Mouse (Mus musculus) hindbrain, embryonic 11.5 days (tissue): ENCODE data around the gene Ace. TPM values are rescaled to one million over a fixed set of nuclear protein-coding genes. Genes with fewer than 3 reads are reported as not detected.
A peak's percentile ranks its signal among the peaks of the same experiment; 100 is the strongest.

Experiments
- ATAC-seq: fragments of 200-750 bp; cut with Nextera tagmentation; 2 replicates; pipeline ENCODE4 v1.8.0; 2017; ENCODE audit warnings: mild to moderate bottlenecking, moderate TSS enrichment, moderate library complexity; ENCODE audit not compliant: low FRiP score
- DNase-seq: peaks from one replicate; pipeline ENCODE4 v3.0.0-alpha.2; 2015; ENCODE audit warnings: low spot score
- H3K27ac ChIP-seq: fragments of 300-500 bp; sonication (generic); 2 replicates; pipeline ENCODE4 v1.5.1; 2014; ENCODE audit warnings: mild to moderate bottlenecking, low read depth, low read length
- H3K27me3 ChIP-seq: fragments of 300-500 bp; sonication (generic); 2 replicates; pipeline ENCODE4 v1.6.1; 2014; ENCODE audit warnings: mild to moderate bottlenecking, low read length, moderate library complexity, mixed read lengths; ENCODE audit not compliant: control insufficient read depth, insufficient read depth
- H3K36me3 ChIP-seq: fragments of 300-500 bp; sonication (generic); 2 replicates; pipeline ENCODE4 v1.6.1; 2014; ENCODE audit warnings: mild to moderate bottlenecking, low read length, moderate library complexity, mixed read lengths; ENCODE audit not compliant: control insufficient read depth, insufficient read depth
- H3K4me1 ChIP-seq: fragments of 300-500 bp; sonication (generic); replicated peaks from 2 replicates; pipeline ENCODE4 v1.6.1; 2014; ENCODE audit warnings: low read length, mixed read lengths; ENCODE audit not compliant: control insufficient read depth, insufficient read depth
- H3K4me2 ChIP-seq: fragments of 300-500 bp; sonication (generic); replicated peaks from 2 replicates; pipeline ENCODE4 v1.6.1; 2014; ENCODE audit warnings: mild to moderate bottlenecking, low read depth, low read length
- H3K4me3 ChIP-seq: fragments of 300-500 bp; sonication (generic); 2 replicates; pipeline ENCODE4 v1.5.1; 2014; ENCODE audit warnings: low read depth, low read length
- H3K9ac ChIP-seq: fragments of 300-500 bp; sonication (generic); 2 replicates; pipeline ENCODE4 v1.6.1; 2014; ENCODE audit warnings: low read depth, low read length
- H3K9me3 ChIP-seq: fragments of 300-500 bp; sonication (generic); 2 replicates; pipeline ENCODE4 v1.6.1; 2016; ENCODE audit warnings: low read length; ENCODE audit not compliant: control insufficient read depth
- WGBS: fragments of 180-500 bp; shearing (Covaris S2); extraction: QIAGEN DNeasy Blood & Tissue Kit; methylation state at CpG from one replicate; pipeline ENCODE4 v1.1.7; 2014; 5-methylcytosine and 5-hydroxymethylcytosine counted together
- polyA plus RNA-seq: library from polyadenylated mRNA; unstranded; fragments of >200 nt; fragmentation: Nextera tagmentation; extraction: Ambion mirVana; gene quantifications from 2 replicates; pipeline ENCODE4 v1.2.1, GENCODE M21; 2014

The Ace gene
- polyA plus RNA-seq, 1 experiment from 2014 or later, result 0.46 TPM

- Histone ChIP-seq H3K4me1 (no peaks in the 10 kb centered on the region), H3K27ac (no peak within 1 kb of the TSS), H3K9ac (no peak within 1 kb of the TSS), H3K36me3 (no peaks in the 10 kb centered on the region), H3K4me3 (no peak within 1 kb of the TSS), H3K9me3 (no peaks in the 10 kb centered on the region), H3K27me3 (no peaks in the 10 kb centered on the region), H3K4me2 (no peak within 1 kb of the TSS)
- ATAC-seq (no peak), DNase-seq (no peak)
- 77% methylated on average over 12 of the region's 12 CpGs for WGBS
Measured at GRCm38 (mm10) chr11:105952911-105953386, 14.8 kb upstream of the Ace start, which contains the start of gene Cyb561. Gene Cyb561 (minus strand): TSS chr11:105953336.

GRCm38 (mm10) chr11:105953402-105953801 is 14.3 kb upstream of the Ace start:
- H3K27ac ChIP-seq, result no peak overlapping the region
- no peaks in the 10 kb centered on the region for H3K36me3 ChIP-seq
- DNase-seq (no peak), ATAC-seq (no peak)
- no peak overlapping the region for H3K4me3 ChIP-seq
- no peaks in the 10 kb centered on the region for H3K27me3 ChIP-seq
- H3K4me1 ChIP-seq, result no peaks in the 10 kb centered on the region
- 85% methylated on average over 6 of the region's 6 CpGs for WGBS
- no peak overlapping the region for H3K9ac ChIP-seq
- no peaks in the 10 kb centered on the region for H3K9me3 ChIP-seq
- H3K4me2 ChIP-seq, result no peak overlapping the region

GRCm38 (mm10) chr11:105955815-105956430 is 11.8 kb upstream of the Ace start:
- Histone ChIP-seq H3K4me3 (no peak overlapping the region), H3K36me3 (no peaks in the 10 kb centered on the region), H3K27ac (no peak overlapping the region), H3K9me3 (no peaks in the 10 kb centered on the region), H3K9ac (no peak overlapping the region), H3K4me2 (no peak overlapping the region), H3K4me1 (no peaks in the 10 kb centered on the region), H3K27me3 (no peaks in the 10 kb centered on the region)
- ATAC-seq (no peak), DNase-seq (no peak)
- WGBS, result 90% methylated on average over 28 of the region's 28 CpGs

- Histone ChIP-seq H3K4me2 (no peak overlapping the region), H3K9me3 (no peaks in the 10 kb centered on the region), H3K9ac (no peak overlapping the region), H3K27ac (no peak overlapping the region), H3K4me1 (no peaks in the 10 kb centered on the region), H3K27me3 (no peaks in the 10 kb centered on the region), H3K36me3 (no peaks in the 10 kb centered on the region), H3K4me3 (no peak overlapping the region)
- DNase-seq (no peak), ATAC-seq (no peak)
- WGBS, result 53% methylated on average over 6 of the region's 6 CpGs
Measured at GRCm38 (mm10) chr11:105957501-105957900, 10.2 kb upstream of the Ace start.

- no peak overlapping the region for H3K9ac ChIP-seq
- no peaks in the 10 kb centered on the region for H3K9me3 ChIP-seq
- H3K27me3 ChIP-seq, result no peaks in the 10 kb centered on the region
- WGBS, result 70% methylated on average over 1 of the region's 1 CpGs
- DNase-seq (no peak), ATAC-seq (no peak)
- H3K4me1 ChIP-seq, result no peaks in the 10 kb centered on the region
- no peaks in the 10 kb centered on the region for H3K36me3 ChIP-seq
- H3K4me2 ChIP-seq, result no peak overlapping the region
- H3K4me3 ChIP-seq, result no peak overlapping the region
- H3K27ac ChIP-seq, result no peak overlapping the region
Measured at GRCm38 (mm10) chr11:105958566-105958965, 9.2 kb upstream of the Ace start.

- Histone ChIP-seq H3K4me1 (no peaks in the 10 kb centered on the region), H3K9ac (no peak overlapping the region), H3K9me3 (no peaks in the 10 kb centered on the region), H3K27ac (no peak overlapping the region), H3K4me3 (no peak overlapping the region), H3K27me3 (no peaks in the 10 kb centered on the region), H3K36me3 (no peaks in the 10 kb centered on the region), H3K4me2 (no peak overlapping the region)
- DNase-seq, result no peak
- ATAC-seq, result no peak
- WGBS, result 55% methylated on average over 17 of the region's 17 CpGs
Measured at GRCm38 (mm10) chr11:105959355-105959754, 8.4 kb upstream of the Ace start.

- Histone ChIP-seq H3K36me3 (no peaks in the 10 kb centered on the region), H3K27ac (no peak overlapping the region), H3K4me2 (no peak overlapping the region), H3K4me1 (peaks cover 6% of the 10 kb centered on the region), H3K4me3 (no peak overlapping the region), H3K27me3 (peaks cover 25% of the 10 kb centered on the region), H3K9me3 (no peaks in the 10 kb centered on the region), H3K9ac (no peak overlapping the region)
- DNase-seq (peak; percentile 25), ATAC-seq (no peak)
- WGBS, result 65% methylated on average over 5 of the region's 5 CpGs
Measured at GRCm38 (mm10) chr11:105964691-105965090, 3.1 kb upstream of the Ace start.

- Histone ChIP-seq H3K9me3 (no peaks in the 10 kb centered on the region), H3K9ac (no peak overlapping the region), H3K4me3 (no peak overlapping the region), H3K27ac (no peak overlapping the region), H3K36me3 (no peaks in the 10 kb centered on the region), H3K4me2 (no peak overlapping the region), H3K27me3 (peaks cover 25% of the 10 kb centered on the region), H3K4me1 (peaks cover 6% of the 10 kb centered on the region)
- DNase-seq (no peak), ATAC-seq (no peak)
- WGBS, result 74% methylated on average over 4 of the region's 4 CpGs
Measured at GRCm38 (mm10) chr11:105966288-105966687, 1.5 kb upstream of the Ace start.

GRCm38 (mm10) chr11:105968948-105969347 is 1.2 kb downstream of the Ace start:
- Histone ChIP-seq H3K27me3 (peaks cover 25% of the 10 kb centered on the region), H3K4me2 (no peak overlapping the region), H3K9ac (no peak overlapping the region), H3K9me3 (no peaks in the 10 kb centered on the region), H3K4me1 (peaks cover 6% of the 10 kb centered on the region), H3K27ac (no peak overlapping the region), H3K4me3 (no peak overlapping the region), H3K36me3 (no peaks in the 10 kb centered on the region)
- ATAC-seq (no peak), DNase-seq (no peak)
- WGBS, result 48% methylated on average over 10 of the region's 10 CpGs
